Mouse (Mus musculus) midbrain, postnatal 0 days (tissue): ENCODE measurements around the gene Impg1. TPM values are rescaled to one million over a fixed set of nuclear protein-coding genes. Genes with fewer than 3 reads are reported as not detected.
A peak's percentile ranks its signal among the peaks of the same experiment; 100 is the strongest.

Experiments used
- ATAC-seq: fragments of 200-750 bp; cut with Nextera tagmentation; 2 replicates; pipeline ENCODE4 v1.8.0; 2017; ENCODE audit warnings: moderate number of reproducible peaks, mild to moderate bottlenecking, moderate TSS enrichment, moderate library complexity; ENCODE audit not compliant: low FRiP score
- DNase-seq: peaks from one replicate; pipeline ENCODE4 v3.0.0-alpha.2; 2015; ENCODE audit warnings: low spot score
- H3K27ac ChIP-seq: fragments of 300-500 bp; sonication (generic); 2 replicates; pipeline ENCODE4 v1.5.1; 2014; ENCODE audit warnings: low read depth, mild to moderate bottlenecking, low read length, mixed read lengths
- H3K27me3 ChIP-seq: fragments of 300-500 bp; sonication (generic); 2 replicates; pipeline ENCODE4 v1.6.1; 2014; ENCODE audit warnings: low read length, control low read depth, mixed read lengths; ENCODE audit not compliant: insufficient read depth
- H3K36me3 ChIP-seq: fragments of 300-500 bp; sonication (generic); 2 replicates; pipeline ENCODE4 v1.6.1; 2014; ENCODE audit warnings: low read length, control low read depth, mixed read lengths; ENCODE audit not compliant: insufficient read depth
- H3K4me1 ChIP-seq: fragments of 300-500 bp; sonication (generic); 2 replicates; pipeline ENCODE4 v1.6.1; 2014; ENCODE audit warnings: mild to moderate bottlenecking, control low read depth, antibody characterized with exemption, low read length, mixed read lengths; ENCODE audit not compliant: insufficient read depth
- H3K4me2 ChIP-seq: fragments of 300-500 bp; sonication (generic); 2 replicates; pipeline ENCODE4 v1.6.1; 2014; ENCODE audit warnings: low read depth, mild to moderate bottlenecking, low read length, mixed read lengths; ENCODE audit not compliant: poor library complexity, severe bottlenecking
- H3K4me3 ChIP-seq: fragments of 300-500 bp; sonication (generic); 2 replicates; pipeline ENCODE4 v1.5.1; 2014; ENCODE audit warnings: low read depth, mild to moderate bottlenecking, low read length, moderate library complexity
- H3K9ac ChIP-seq: fragments of 300-500 bp; sonication (generic); replicated peaks from 2 replicates; pipeline ENCODE4 v1.6.1; 2014; ENCODE audit warnings: mild to moderate bottlenecking, low read length, moderate library complexity, mixed read lengths; ENCODE audit not compliant: poor library complexity, severe bottlenecking
- H3K9me3 ChIP-seq: fragments of 300-500 bp; sonication (generic); 2 replicates; pipeline ENCODE4 v1.6.1; 2016; ENCODE audit warnings: low read length, control low read depth
- CTCF ChIP-seq: IDR thresholded peaks from 2 replicates; pipeline ENCODE4 v1.5.1; 2016; ENCODE audit warnings: antibody characterized with exemption, mild to moderate bottlenecking
- WGBS: fragments of 180-500 bp; shearing (Covaris S2); extraction: QIAGEN DNeasy Blood & Tissue Kit; methylation state at CpG from one replicate; pipeline ENCODE4 v1.1.7; 2014; 5-methylcytosine and 5-hydroxymethylcytosine counted together
- polyA plus RNA-seq: library from polyadenylated mRNA; unstranded; fragments of >200 nt; fragmentation: Nextera tagmentation; extraction: Ambion mirVana; gene quantifications from 2 replicates; pipeline ENCODE4 v1.2.1, GENCODE M21; 2015
- total RNA-seq: library from RNA; depleted of rRNA; stranded (reverse); fragments of >200 nt; gene quantifications from 2 replicates; pipeline ENCODE4 v1.2.3, GENCODE M21; 2014

The Impg1 gene
- total and polyA plus RNA-seq, 2 experiments from 2014 or later, result not detected

GRCm38 (mm10) chr9:80303518-80303917 is 161.8 kb downstream of the Impg1 start:
- Histone ChIP-seq H3K4me2 (no peak overlapping the region), H3K4me1 (no peaks in the 10 kb centered on the region), H3K27ac (no peak overlapping the region), H3K27me3 (no peaks in the 10 kb centered on the region), H3K9me3 (no peaks in the 10 kb centered on the region), H3K36me3 (0 out of 2 replicates have a peak, but pooled peaks cover 3% of the 10 kb centered on the region), H3K9ac (no peak overlapping the region), H3K4me3 (no peak overlapping the region)
- TF ChIP-seq CTCF, result peak; percentile 43
- WGBS, result 86% methylated on average over 4 of the region's 4 CpGs
- no peak for DNase-seq
- no peak for ATAC-seq

GRCm38 (mm10) chr9:80299031-80299430 is 166.2 kb downstream of the Impg1 start:
- 0 out of 2 replicates have a peak, but pooled peaks cover 3% of the 10 kb centered on the region for H3K36me3 ChIP-seq
- H3K4me2 ChIP-seq, result no peak overlapping the region
- no peaks in the 10 kb centered on the region for H3K27me3 ChIP-seq
- no peaks in the 10 kb centered on the region for H3K4me1 ChIP-seq
- DNase-seq, result no peak
- H3K9ac ChIP-seq, result no peak overlapping the region
- 96% methylated on average over 9 of the region's 9 CpGs for WGBS
- H3K9me3 ChIP-seq, result no peaks in the 10 kb centered on the region
- H3K4me3 ChIP-seq, result no peak overlapping the region
- no peak overlapping the region for H3K27ac ChIP-seq
- ATAC-seq, result no peak
- no peak for TF ChIP-seq CTCF

GRCm38 (mm10) chr9:80296086-80296485 is 169.2 kb downstream of the Impg1 start:
- TF ChIP-seq CTCF, result no peak
- no peaks in the 10 kb centered on the region for H3K27me3 ChIP-seq
- H3K9me3 ChIP-seq, result no peaks in the 10 kb centered on the region
- no peak overlapping the region for H3K9ac ChIP-seq
- no peaks in the 10 kb centered on the region for H3K4me1 ChIP-seq
- DNase-seq, result no peak
- H3K36me3 ChIP-seq, result no peaks in the 10 kb centered on the region
- no peak for ATAC-seq
- 64% methylated on average over 4 of the region's 4 CpGs for WGBS
- H3K4me3 ChIP-seq, result no peak overlapping the region
- no peak overlapping the region for H3K4me2 ChIP-seq
- H3K27ac ChIP-seq, result no peak overlapping the region

- 58% methylated on average over 2 of the region's 2 CpGs for WGBS
- ATAC-seq (no peak), DNase-seq (peak; percentile 74)
- H3K4me3 ChIP-seq, result no peak overlapping the region
- no peaks in the 10 kb centered on the region for H3K4me1 ChIP-seq
- H3K27ac ChIP-seq, result no peak overlapping the region
- no peak overlapping the region for H3K9ac ChIP-seq
- peak; percentile 82 for TF ChIP-seq CTCF
- H3K4me2 ChIP-seq, result no peak overlapping the region
- H3K9me3 ChIP-seq, result no peaks in the 10 kb centered on the region
- H3K27me3 ChIP-seq, result no peaks in the 10 kb centered on the region
- peaks cover 4% of the 10 kb centered on the region; the same call in 1 of the 2 replicates for H3K36me3 ChIP-seq
Observed at GRCm38 (mm10) chr9:80293056-80293584, 172.2 kb downstream of the Impg1 start.

- WGBS, result 92% methylated on average over 7 of the region's 7 CpGs
- no peaks in the 10 kb centered on the region for H3K4me1 ChIP-seq
- H3K9ac ChIP-seq, result no peak overlapping the region
- H3K4me2 ChIP-seq, result no peak overlapping the region
- peaks cover 7% of the 10 kb centered on the region; the same call in 1 of the 2 replicates for H3K36me3 ChIP-seq
- no peak for DNase-seq
- no peaks in the 10 kb centered on the region for H3K27me3 ChIP-seq
- no peak for ATAC-seq
- no peak overlapping the region for H3K27ac ChIP-seq
- no peaks in the 10 kb centered on the region for H3K9me3 ChIP-seq
- H3K4me3 ChIP-seq, result no peak overlapping the region
- TF ChIP-seq CTCF, result no peak
Observed at GRCm38 (mm10) chr9:80286845-80287244, 178.4 kb downstream of the Impg1 start.

- Histone ChIP-seq H3K9me3 (no peaks in the 10 kb centered on the region), H3K4me2 (no peak overlapping the region), H3K27me3 (no peaks in the 10 kb centered on the region), H3K4me1 (no peaks in the 10 kb centered on the region), H3K27ac (no peak overlapping the region), H3K4me3 (no peak overlapping the region), H3K9ac (no peak overlapping the region), H3K36me3 (peaks cover 10% of the 10 kb centered on the region; the same call in 1 of the 2 replicates)
- no peak for TF ChIP-seq CTCF
- 86% methylated on average over 2 of the region's 2 CpGs for WGBS
- DNase-seq (no peak), ATAC-seq (no peak)
Observed at GRCm38 (mm10) chr9:80284539-80285174, 180.6 kb downstream of the Impg1 start.
